Mouse (Mus musculus): Measurements from ENCODE around the gene Inka2.
A peak's percentile ranks its signal among the peaks of the same experiment; 100 is the strongest.

Inka2 gene

GRCm38 (mm10) chr3:105704031-105705008 is at the start of gene Inka2:
TSS of gene Inka2 (plus strand) at chr3:105704599.
- peak; percentile 83 for DNase-seq (ENCODE audit: low read depth, low spot score)

GRCm38 (mm10) chr3:105655031-105655585 is 49.3 kb upstream of the Inka2 start:
- no peak for DNase-seq (ENCODE audit: low read depth, low spot score)

- no peak for DNase-seq (ENCODE audit: low read depth, low spot score)
These were observed 43.9 kb upstream of the Inka2 start for GRCm38 (mm10) chr3:105660530-105660929.

- no peak for DNase-seq (ENCODE audit: low read depth, low spot score)
These were observed 41.4 kb upstream of the Inka2 start for GRCm38 (mm10) chr3:105663043-105663442.

- DNase-seq (ENCODE audit: low read depth, low spot score) = no peak
These were observed 39.2 kb upstream of the Inka2 start for GRCm38 (mm10) chr3:105665105-105665765.

- DNase-seq (ENCODE audit: low read depth, low spot score) = no peak
These were observed 37.3 kb upstream of the Inka2 start for GRCm38 (mm10) chr3:105666996-105667523.

- DNase-seq (ENCODE audit: low read depth, low spot score) = no peak
These were observed 36.2 kb upstream of the Inka2 start for GRCm38 (mm10) chr3:105668161-105668560.

- DNase-seq (ENCODE audit: low read depth, low spot score) = no peak
These were observed 34.6 kb upstream of the Inka2 start for GRCm38 (mm10) chr3:105669776-105670175.

GRCm38 (mm10) chr3:105670801-105671200 is 33.6 kb upstream of the Inka2 start:
- no peak for DNase-seq (ENCODE audit: low read depth, low spot score)

GRCm38 (mm10) chr3:105674595-105675218 is 29.7 kb upstream of the Inka2 start:
- DNase-seq (ENCODE audit: low read depth, low spot score) = peak; percentile 88

- DNase-seq (ENCODE audit: low read depth, low spot score) = no peak
These were observed 28.5 kb upstream of the Inka2 start for GRCm38 (mm10) chr3:105675932-105676331.

GRCm38 (mm10) chr3:105680346-105680745 is 24.1 kb upstream of the Inka2 start:
- DNase-seq (ENCODE audit: low read depth, low spot score) = no peak

GRCm38 (mm10) chr3:105686394-105687323 is 17.7 kb upstream of the Inka2 start:
- peak; percentile 34 for DNase-seq (ENCODE audit: low read depth, low spot score)

- peak; percentile 98 for DNase-seq (ENCODE audit: low read depth, low spot score)
These were observed 16.9 kb upstream of the Inka2 start, which contains the start of gene Ddx20 for GRCm38 (mm10) chr3:105687324-105688060. TSS of gene Ddx20 (minus strand) at chr3:105687574.

- no peak for DNase-seq (ENCODE audit: low read depth, low spot score)
These were observed 15.9 kb upstream of the Inka2 start for GRCm38 (mm10) chr3:105688536-105688935.

- DNase-seq (ENCODE audit: low read depth, low spot score) = no peak
These were observed 10.9 kb upstream of the Inka2 start for GRCm38 (mm10) chr3:105693327-105694080.

- DNase-seq (ENCODE audit: low read depth, low spot score) = no peak
These were observed 8.7 kb upstream of the Inka2 start for GRCm38 (mm10) chr3:105695476-105696386.

Measured in 3T3-L1 (cell line).